Mouse (Mus musculus): Measurements from ENCODE around the gene Slc7a7. TPM values are rescaled to one million over a fixed set of nuclear protein-coding genes. Genes with fewer than 3 reads are reported as not detected.

The Slc7a7 gene
- polyA plus RNA-seq, 1 experiment from 2014 or later: 8.4 TPM

DNA sequence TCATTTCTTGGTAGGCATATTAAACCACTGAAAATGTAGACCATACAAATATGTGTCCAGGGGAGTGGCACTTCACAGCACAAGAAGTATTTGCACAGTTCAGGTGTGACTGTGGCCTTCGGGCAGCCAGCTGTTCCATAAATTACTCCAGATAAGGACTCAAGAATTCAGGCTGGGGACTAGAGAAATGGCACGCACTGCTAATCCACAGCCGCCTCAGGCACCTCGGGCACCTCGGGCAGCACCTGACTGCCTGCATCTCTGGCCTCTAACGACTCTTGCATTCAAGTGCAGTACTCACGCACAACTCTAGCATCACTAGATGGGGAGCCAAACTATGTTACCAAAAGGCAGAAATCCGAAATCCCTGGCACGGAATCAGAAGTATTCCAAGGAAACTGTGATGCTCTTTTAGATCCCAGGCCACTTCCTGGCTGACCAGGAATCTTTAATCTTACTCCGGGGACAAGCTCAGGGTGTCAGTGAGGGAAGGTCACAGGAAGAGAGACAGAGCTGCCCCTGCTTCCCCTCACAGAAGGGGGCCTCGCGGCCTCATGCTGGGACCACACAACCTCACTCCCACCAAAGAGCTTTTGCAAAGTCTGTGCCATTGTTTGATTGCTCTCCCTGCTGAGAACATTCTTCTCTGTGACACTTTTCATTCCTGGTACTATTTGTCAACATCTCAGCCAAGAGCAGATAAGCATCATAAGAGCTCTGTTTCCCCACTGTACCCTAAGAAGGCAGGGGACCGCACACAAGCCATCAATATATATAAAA is 2.1 kb downstream of the Slc7a7 start:
- WGBS: 10% methylated on average over 13 of the region's 13 CpGs
- no peak for DNase-seq (ENCODE audit: low spot score)
- Histone ChIP-seq H3K9me3 (no peaks in the 10 kb centered on the region), H3K4me3 (no peak overlapping the region), H3K4me1 (peaks cover 37% of the 10 kb centered on the region), H3K36me3 (no peaks in the 10 kb centered on the region), H3K27me3 (ENCODE audit: insufficient read depth, poor library complexity, severe bottlenecking) (peaks cover 5% of the 10 kb centered on the region; the same call in 1 of the 2 replicates), H3K27ac (peak overlapping the region; percentile 62; the same call in 1 of the 2 replicates)

DNA sequence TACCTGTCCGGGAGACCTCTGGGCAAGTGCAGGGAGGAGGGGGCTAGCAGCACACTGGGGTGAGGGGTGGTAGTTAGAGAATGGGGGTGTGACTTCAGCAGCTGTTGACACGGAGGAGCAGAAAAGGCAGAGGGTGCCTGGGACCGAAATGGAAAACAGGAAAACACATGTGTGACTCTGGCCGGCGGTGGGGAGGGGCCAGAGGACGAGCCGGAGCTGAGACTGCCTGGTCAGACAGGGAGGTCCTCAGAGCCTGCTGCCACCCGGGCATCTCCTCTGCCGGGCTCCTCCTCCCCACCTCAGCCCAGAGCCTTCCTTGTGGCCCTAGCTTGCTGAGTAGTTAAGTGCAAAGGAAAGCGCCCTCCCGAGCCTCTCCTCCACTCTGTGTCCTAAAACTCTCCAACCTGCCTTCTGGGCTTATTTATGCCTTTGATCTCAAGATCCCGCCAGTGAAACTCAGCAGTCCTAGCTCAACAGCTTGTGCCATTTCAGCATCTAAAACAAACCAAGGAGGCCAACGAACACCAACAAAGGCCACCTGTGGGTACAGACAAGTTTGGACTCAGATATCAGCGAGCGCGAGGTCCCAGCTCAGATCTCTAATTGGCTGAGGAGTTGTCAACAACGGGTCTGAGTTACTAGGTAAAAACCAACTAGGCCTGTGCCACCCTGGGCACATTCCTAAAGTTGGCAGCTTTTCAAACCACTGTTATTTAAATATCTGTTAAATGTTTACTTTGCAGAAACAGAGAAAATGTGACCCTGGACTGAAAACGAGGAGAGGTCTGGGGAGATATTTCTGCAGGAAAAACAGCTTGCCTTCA is 3.5 kb downstream of the Slc7a7 start:
- DNase-seq (ENCODE audit: low spot score): no peak
- no peaks in the 10 kb centered on the region for H3K9me3 ChIP-seq
- peak overlapping the region; percentile 78 for H3K27ac ChIP-seq
- H3K4me3 ChIP-seq: peak overlapping the region; percentile 45
- H3K4me1 ChIP-seq: peaks cover 47% of the 10 kb centered on the region
- H3K36me3 ChIP-seq: no peaks in the 10 kb centered on the region
- 7% methylated on average over 18 of the region's 18 CpGs for WGBS
- peaks cover 5% of the 10 kb centered on the region; the same call in 1 of the 2 replicates for H3K27me3 ChIP-seq (ENCODE audit: insufficient read depth, poor library complexity, severe bottlenecking)

DNA sequence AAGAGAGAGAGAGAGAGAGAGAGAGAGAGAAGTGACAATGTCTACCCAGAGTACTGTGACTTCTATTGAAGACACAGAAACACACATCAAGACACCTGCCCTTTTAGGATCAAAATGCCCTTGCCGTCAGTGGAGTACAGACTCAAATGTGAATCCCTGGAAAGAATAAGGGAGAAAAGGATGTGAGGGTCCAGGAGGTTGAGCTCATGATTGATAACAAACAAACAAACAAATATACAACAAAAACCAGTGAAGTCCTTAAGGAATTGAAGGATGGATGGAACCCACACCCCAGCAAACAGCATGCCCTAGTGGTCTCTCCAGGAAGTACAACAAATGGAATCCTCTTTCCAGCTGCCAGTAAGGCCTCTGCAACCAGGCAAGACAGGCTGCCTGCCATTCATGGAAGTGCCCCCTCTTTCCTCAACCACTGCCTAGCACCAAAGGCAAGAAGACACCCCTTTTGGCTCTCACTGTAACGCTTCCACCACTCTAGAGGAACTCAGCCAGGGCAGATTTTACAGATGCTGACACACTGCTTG is 4.9 kb downstream of the Slc7a7 start:
- Histone ChIP-seq H3K4me3 (no peak overlapping the region), H3K9me3 (no peaks in the 10 kb centered on the region), H3K27me3 (ENCODE audit: insufficient read depth, poor library complexity, severe bottlenecking) (peaks cover 5% of the 10 kb centered on the region; the same call in 1 of the 2 replicates), H3K36me3 (no peaks in the 10 kb centered on the region), H3K27ac (no peak overlapping the region), H3K4me1 (peaks cover 53% of the 10 kb centered on the region)
- no peak for DNase-seq (ENCODE audit: low spot score)
- WGBS: 34% methylated on average over 2 of the region's 2 CpGs

GRCm38 (mm10) chr14:54412000-54412576 is 5.5 kb downstream of the Slc7a7 start:
- DNase-seq (ENCODE audit: low spot score): no peak
- Histone ChIP-seq H3K9me3 (no peaks in the 10 kb centered on the region), H3K36me3 (no peaks in the 10 kb centered on the region), H3K27me3 (ENCODE audit: insufficient read depth, poor library complexity, severe bottlenecking) (peaks cover 5% of the 10 kb centered on the region; the same call in 1 of the 2 replicates), H3K4me1 (peaks cover 47% of the 10 kb centered on the region), H3K27ac (no peak overlapping the region), H3K4me3 (no peak overlapping the region)
- WGBS: 44% methylated on average over 9 of the region's 9 CpGs

DNA sequence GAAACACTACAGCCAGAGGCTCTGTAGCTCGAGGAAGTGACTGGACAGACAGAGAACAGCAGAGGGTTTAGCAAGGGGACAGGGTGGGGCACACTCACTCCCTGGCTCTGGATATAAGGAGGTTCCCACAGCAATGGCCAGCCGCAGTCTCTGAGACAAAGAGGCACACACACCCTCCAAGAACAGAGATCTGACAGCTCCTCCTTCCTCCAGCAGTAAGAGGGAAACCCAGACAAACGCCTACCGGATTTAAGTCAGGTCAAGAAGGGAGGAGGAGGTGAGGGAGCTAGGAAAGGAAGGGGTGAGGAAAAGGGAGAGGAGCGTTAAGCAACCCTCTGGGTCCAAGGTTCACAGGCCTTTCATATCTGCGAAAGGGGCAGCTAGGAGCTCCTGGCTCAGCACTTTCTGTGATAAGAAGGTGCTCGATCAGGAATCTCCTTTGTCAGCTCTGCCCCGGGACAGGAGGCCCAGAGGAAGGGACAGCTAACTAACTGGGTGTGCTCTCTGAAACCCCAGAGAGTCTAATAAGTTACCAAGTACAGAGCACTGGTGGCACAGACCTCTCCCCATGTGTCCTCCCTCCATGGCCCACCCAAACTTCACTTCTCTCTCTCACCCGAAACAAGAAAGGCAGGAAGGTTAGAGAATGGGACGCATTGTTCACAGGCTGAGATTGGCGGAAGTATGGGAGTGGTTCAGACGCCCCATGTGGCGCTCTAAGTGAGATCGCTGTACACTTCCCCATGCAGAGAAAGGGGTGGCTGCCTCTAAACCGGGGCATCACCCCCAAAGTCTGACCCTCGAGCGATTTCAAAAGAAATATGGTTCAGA is 7.4 kb downstream of the Slc7a7 start:
- no peaks in the 10 kb centered on the region for H3K9me3 ChIP-seq
- peaks cover 40% of the 10 kb centered on the region for H3K4me1 ChIP-seq
- peak overlapping the region; percentile 41 for H3K4me3 ChIP-seq
- no peak for DNase-seq (ENCODE audit: low spot score)
- peak overlapping the region; percentile 82 for H3K27ac ChIP-seq
- no peaks in the 10 kb centered on the region for H3K27me3 ChIP-seq (ENCODE audit: insufficient read depth, poor library complexity, severe bottlenecking)
- H3K36me3 ChIP-seq: no peaks in the 10 kb centered on the region
- 24% methylated on average over 17 of the region's 17 CpGs for WGBS

GRCm38 (mm10) chr14:54409057-54409645 is 8.4 kb downstream of the Slc7a7 start:
- Histone ChIP-seq H3K36me3 (no peaks in the 10 kb centered on the region), H3K27ac (no peak overlapping the region), H3K4me1 (peaks cover 33% of the 10 kb centered on the region), H3K9me3 (no peaks in the 10 kb centered on the region), H3K27me3 (ENCODE audit: insufficient read depth, poor library complexity, severe bottlenecking) (no peaks in the 10 kb centered on the region), H3K4me3 (no peak overlapping the region)
- DNase-seq (ENCODE audit: low spot score): no peak
- WGBS: 73% methylated on average over 7 of the region's 7 CpGs

DNA sequence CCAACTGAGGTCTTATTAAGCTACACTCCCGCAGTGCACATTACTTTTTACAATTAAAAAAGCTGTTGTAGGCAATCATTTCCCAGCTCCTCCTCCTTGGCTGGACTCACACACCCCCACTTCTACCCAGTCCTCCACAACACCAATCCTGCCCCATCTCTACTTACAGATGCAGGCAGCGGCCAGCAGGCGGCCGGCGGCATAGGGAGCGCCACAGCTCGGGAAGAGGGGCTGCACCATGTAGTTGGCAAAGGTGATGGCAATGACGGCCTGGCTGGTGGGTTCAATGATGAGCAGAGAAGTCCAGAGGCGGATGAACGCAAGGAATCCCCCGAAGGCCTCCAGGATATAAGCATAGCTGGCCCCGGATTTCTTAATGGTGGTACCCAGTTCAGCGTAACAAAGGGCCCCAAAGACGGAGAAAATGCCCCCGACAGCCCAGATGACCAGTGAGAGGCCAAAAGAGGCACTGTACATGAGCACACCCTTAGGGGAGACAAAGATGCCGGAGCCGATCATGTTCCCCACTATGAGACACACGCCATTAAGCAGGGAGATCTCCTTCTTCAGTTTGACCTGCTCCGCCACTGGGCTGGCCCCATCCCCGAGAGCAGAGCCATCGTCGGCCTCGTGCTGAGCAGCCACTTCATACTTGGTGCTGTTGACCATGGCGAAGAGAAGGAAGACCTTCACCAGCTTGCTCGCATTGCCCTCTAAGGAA is 9.1 kb downstream of the Slc7a7 start:
- Histone ChIP-seq H3K4me1 (peaks cover 27% of the 10 kb centered on the region), H3K27ac (0 out of 2 replicates have a peak overlapping the region, but pooled peaks have one; percentile 2), H3K4me3 (no peak overlapping the region), H3K36me3 (no peaks in the 10 kb centered on the region), H3K27me3 (ENCODE audit: insufficient read depth, poor library complexity, severe bottlenecking) (no peaks in the 10 kb centered on the region), H3K9me3 (no peaks in the 10 kb centered on the region)
- WGBS: 81% methylated on average over 25 of the region's 25 CpGs
- DNase-seq (ENCODE audit: low spot score): no peak

DNA sequence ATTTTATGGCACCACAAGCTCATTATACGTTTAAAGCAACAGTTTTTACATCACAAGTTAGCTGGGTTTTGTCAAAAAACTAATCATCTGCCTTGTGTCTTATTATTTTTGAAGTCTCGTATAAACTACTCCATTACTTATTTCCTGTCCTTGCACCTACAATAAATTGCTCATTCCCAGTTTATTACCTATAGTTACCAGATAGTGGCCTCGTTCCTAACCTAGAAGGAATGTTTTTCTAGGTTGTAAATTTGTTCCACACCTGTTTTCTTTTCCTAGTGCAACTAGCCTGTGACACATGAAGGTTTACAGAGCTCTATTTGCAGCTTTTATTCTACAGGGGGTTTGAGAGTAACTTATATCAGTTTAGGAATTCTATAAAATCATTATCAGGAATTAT is 15.9 kb downstream of the Slc7a7 start:
- WGBS: 66% methylated on average over 3 of the region's 3 CpGs

GRCm38 (mm10) chr14:54398921-54399382 is 18.6 kb downstream of the Slc7a7 start:
- Histone ChIP-seq H3K27me3 (ENCODE audit: insufficient read depth, poor library complexity, severe bottlenecking) (no peaks in the 10 kb centered on the region), H3K4me1 (no peaks in the 10 kb centered on the region), H3K9me3 (no peaks in the 10 kb centered on the region), H3K36me3 (no peaks in the 10 kb centered on the region), H3K27ac (no peak overlapping the region), H3K4me3 (no peak overlapping the region)
- WGBS: 53% methylated on average over 8 of the region's 8 CpGs
- no peak for DNase-seq (ENCODE audit: low spot score)

More for the DNA sequence above, 15.9 kb downstream of the Slc7a7 start:
- H3K9me3 ChIP-seq: no peaks in the 10 kb centered on the region
- DNase-seq (ENCODE audit: low spot score): no peak
- H3K27ac ChIP-seq: no peak overlapping the region
- H3K4me3 ChIP-seq: no peak overlapping the region
- H3K36me3 ChIP-seq: no peaks in the 10 kb centered on the region
- H3K27me3 ChIP-seq (ENCODE audit: insufficient read depth, poor library complexity, severe bottlenecking): no peaks in the 10 kb centered on the region
- H3K4me1 ChIP-seq: no peaks in the 10 kb centered on the region

GRCm38 (mm10) chr14:54398528-54398916 is 19.1 kb downstream of the Slc7a7 start:
- 67% methylated on average over 7 of the region's 7 CpGs for WGBS
- no peaks in the 10 kb centered on the region for H3K4me1 ChIP-seq
- no peak for DNase-seq (ENCODE audit: low spot score)
- H3K4me3 ChIP-seq: no peak overlapping the region
- H3K27ac ChIP-seq: no peak overlapping the region
- no peaks in the 10 kb centered on the region for H3K9me3 ChIP-seq
- no peaks in the 10 kb centered on the region for H3K27me3 ChIP-seq (ENCODE audit: insufficient read depth, poor library complexity, severe bottlenecking)
- H3K36me3 ChIP-seq: no peaks in the 10 kb centered on the region

DNA sequence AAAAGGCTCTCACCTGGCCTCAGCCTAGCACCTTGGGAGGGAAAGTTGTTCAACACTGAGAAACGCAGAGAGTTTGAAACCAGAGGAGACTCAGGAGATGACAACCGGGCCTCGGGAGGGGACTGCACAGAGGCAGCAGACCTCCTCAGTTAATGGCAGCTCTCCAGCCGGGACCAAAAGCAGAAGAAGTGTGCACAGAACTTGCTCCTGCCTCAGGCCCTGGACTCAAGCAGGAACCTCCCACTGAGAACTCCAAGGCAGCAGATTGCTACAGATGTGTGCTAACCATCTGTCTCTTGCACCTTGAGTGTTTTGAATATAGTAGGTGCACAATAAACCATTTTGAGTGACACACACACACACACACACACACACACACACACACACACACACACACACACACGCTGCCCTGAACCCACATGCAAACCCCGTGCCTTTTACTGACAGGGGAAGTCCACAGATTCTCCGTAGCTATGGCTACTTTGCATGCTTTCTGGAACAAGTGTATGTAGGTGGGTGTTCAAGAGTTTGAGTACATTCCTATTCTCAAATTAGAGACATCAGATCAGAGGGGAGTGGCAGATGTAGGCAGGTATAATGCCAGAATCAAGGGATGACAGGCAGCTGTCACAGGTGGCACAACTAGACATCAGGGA is 19.6 kb downstream of the Slc7a7 start:
- Histone ChIP-seq H3K9me3 (no peaks in the 10 kb centered on the region), H3K36me3 (no peaks in the 10 kb centered on the region), H3K27me3 (ENCODE audit: insufficient read depth, poor library complexity, severe bottlenecking) (no peaks in the 10 kb centered on the region), H3K4me1 (no peaks in the 10 kb centered on the region), H3K27ac (no peak overlapping the region), H3K4me3 (no peak overlapping the region)
- 82% methylated on average over 7 of the region's 7 CpGs for WGBS
- no peak for DNase-seq (ENCODE audit: low spot score)
